Mouse (Mus musculus): ENCODE data around the gene Cyb561d1. TPM values are rescaled to one million over a fixed set of nuclear protein-coding genes. Genes with fewer than 3 reads are reported as not detected.
A peak's percentile ranks its signal among the peaks of the same experiment; 100 is the strongest.
"Not testable (repeated sequence)": the region's sequence is repeated elsewhere in the genome, so short reads cannot be mapped to it uniquely, and the experiment has no call there.

Gene Cyb561d1
- polyA plus RNA-seq (2014; fragmentation: Nextera tagmentation; extraction: Ambion mirVana): 2.1 and 2.9 TPM in 2 replicates

DNA sequence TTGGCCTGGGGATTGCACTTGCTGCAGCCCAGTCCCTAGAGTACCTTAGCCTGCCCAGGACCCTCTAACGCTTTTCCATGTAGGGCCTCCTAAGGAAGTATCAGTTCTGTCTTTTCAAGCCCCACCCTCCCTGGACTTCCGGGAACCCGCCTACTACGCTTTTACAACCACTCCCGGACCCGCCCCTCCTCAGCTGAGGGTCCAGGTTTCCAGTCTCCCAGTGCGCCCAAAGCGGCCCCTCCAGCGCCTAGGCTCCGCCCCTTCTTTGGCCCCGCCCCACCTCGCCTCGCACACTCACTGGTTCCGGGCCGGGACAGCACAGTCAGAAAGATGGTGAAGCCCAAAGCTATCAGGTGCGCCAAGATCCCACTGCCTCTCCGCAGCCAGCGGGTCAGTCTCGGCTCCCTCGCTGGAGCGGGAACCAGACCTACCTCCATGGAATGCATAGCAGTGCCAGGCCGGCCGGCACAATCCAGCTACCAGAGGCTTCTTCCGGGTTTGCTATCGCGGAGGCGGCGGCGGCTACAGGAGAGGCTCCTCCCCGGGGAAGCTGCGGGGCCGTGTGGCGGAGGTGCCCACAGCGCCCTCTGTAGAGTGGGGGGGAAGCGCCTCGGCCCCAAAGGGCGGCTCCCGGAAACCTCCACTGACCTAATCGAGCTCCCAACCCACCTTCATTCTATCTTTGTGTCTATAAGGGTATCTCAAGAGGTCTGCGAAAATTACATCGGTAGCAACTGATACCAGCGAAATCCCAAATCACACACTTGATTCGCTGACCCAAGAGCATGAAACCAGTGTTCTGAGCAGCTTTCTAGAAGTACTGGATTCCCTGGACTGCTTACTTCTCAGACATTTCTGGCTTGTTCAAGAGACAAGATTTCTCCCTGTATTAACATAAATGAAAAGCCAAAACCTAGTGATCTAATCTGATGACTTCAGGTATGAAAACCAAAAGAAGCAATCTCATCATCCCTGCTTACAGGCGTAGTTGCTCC lies at the start of gene Cyb561d1:
TSS of gene Cyb561d1 (minus strand) at position 884 of the 995 bp plus-strand sequence.
- H3K9ac ChIP-seq (ENCODE audit: low read length): peak within 1 kb of the TSS; percentile 72
- ATAC-seq (ENCODE audit: insufficient read depth, low FRiP score, low TSS enrichment) (peak; percentile 90), DNase-seq (ENCODE audit: low spot score) (peak; percentile 94)
- H3K4me2 ChIP-seq (ENCODE audit: low read depth): peak within 1 kb of the TSS; percentile 55
- peaks cover 19% of the 10 kb centered on the region for H3K4me1 ChIP-seq (ENCODE audit: control insufficient read depth, insufficient read depth, low read length)
- WGBS: 4% methylated on average over 44 of the region's 44 CpGs
- H3K4me3 ChIP-seq (ENCODE audit: low read depth, low read length): peak within 1 kb of the TSS; percentile 58
- peak within 1 kb of the TSS; percentile 65 for H3K27ac ChIP-seq (ENCODE audit: low read depth, low read length)
- no peaks in the 10 kb centered on the region for H3K27me3 ChIP-seq (ENCODE audit: control insufficient read depth, insufficient read depth, low read length)
- H3K36me3 ChIP-seq (ENCODE audit: control insufficient read depth, insufficient read depth, low read length): peaks cover 8% of the 10 kb centered on the region
- no peaks in the 10 kb centered on the region for H3K9me3 ChIP-seq (ENCODE audit: control insufficient read depth, low read length)

DNA sequence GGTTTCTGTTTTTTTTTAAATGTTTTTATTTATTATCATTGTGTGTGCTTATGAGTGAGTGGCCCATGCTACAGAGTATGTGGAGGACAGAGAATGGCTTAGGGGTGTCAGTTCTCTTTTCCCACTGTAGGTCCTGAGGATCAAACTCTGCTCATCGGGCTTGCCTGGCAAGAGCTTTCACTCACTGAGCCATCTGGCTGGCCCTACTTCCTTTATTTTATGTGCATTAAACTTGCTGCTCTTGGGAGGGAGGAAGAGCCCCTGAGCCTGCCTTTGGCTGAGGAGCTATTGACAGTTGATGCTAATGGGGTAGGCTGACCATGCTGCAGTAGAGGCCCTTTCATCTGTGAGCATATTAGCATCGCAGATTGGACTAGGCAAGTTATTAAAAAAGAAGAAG lies 45.8 kb upstream of the Cyb561d1 start:
- 85% methylated on average over 2 of the region's 2 CpGs for WGBS
- no peak for ATAC-seq (ENCODE audit: insufficient read depth, low FRiP score, low TSS enrichment)
- Histone ChIP-seq H3K9ac (ENCODE audit: low read length) (no peak overlapping the region), H3K9me3 (ENCODE audit: control insufficient read depth, low read length) (no peaks in the 10 kb centered on the region), H3K4me1 (ENCODE audit: control insufficient read depth, insufficient read depth, low read length) (no peaks in the 10 kb centered on the region), H3K4me3 (ENCODE audit: low read depth, low read length) (no peak overlapping the region), H3K27me3 (ENCODE audit: control insufficient read depth, insufficient read depth, low read length) (no peaks in the 10 kb centered on the region), H3K4me2 (ENCODE audit: low read depth) (no peak overlapping the region), H3K36me3 (ENCODE audit: control insufficient read depth, insufficient read depth, low read length) (no peaks in the 10 kb centered on the region), H3K27ac (ENCODE audit: low read depth, low read length) (no peak overlapping the region)
- DNase-seq (ENCODE audit: low spot score): no peak

DNA sequence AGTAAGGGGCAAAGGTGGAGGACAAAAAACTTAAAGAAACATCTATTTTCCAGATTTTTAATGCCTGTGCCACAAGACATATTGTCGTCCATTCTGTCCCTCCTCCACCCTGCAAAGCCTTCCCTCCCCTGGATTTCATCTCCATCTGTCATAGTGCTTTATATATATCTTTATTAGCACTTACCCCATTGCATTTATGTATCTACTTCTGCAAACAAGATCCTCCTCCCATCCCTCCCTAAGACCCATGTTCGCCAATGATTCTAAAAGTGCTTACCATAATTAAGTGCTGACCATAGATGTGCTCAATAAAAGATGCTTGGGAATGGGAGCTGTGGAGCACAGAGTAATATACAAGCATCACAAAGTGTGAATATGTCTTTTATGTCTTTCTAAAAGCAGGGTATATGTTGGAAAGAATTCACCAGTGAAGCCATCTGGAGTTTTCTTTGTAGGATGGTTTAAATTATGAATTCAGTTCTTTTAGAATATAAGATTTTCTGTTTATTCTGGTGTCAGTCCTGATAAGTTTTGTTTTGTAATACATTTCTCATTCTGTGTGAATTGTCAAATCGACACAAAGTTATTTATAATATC lies 40.3 kb upstream of the Cyb561d1 start:
- no peak overlapping the region for H3K27ac ChIP-seq (ENCODE audit: low read depth, low read length)
- no peak for ATAC-seq (ENCODE audit: insufficient read depth, low FRiP score, low TSS enrichment)
- H3K4me1 ChIP-seq (ENCODE audit: control insufficient read depth, insufficient read depth, low read length): no peaks in the 10 kb centered on the region
- no peaks in the 10 kb centered on the region for H3K27me3 ChIP-seq (ENCODE audit: control insufficient read depth, insufficient read depth, low read length)
- no peak for DNase-seq (ENCODE audit: low spot score)
- H3K9me3 ChIP-seq (ENCODE audit: control insufficient read depth, low read length): no peaks in the 10 kb centered on the region
- no peak overlapping the region for H3K4me3 ChIP-seq (ENCODE audit: low read depth, low read length)
- H3K9ac ChIP-seq (ENCODE audit: low read length): no peak overlapping the region
- WGBS: 90% methylated on average over 3 of the region's 3 CpGs
- no peaks in the 10 kb centered on the region for H3K36me3 ChIP-seq (ENCODE audit: control insufficient read depth, insufficient read depth, low read length)
- no peak overlapping the region for H3K4me2 ChIP-seq (ENCODE audit: low read depth)

DNA sequence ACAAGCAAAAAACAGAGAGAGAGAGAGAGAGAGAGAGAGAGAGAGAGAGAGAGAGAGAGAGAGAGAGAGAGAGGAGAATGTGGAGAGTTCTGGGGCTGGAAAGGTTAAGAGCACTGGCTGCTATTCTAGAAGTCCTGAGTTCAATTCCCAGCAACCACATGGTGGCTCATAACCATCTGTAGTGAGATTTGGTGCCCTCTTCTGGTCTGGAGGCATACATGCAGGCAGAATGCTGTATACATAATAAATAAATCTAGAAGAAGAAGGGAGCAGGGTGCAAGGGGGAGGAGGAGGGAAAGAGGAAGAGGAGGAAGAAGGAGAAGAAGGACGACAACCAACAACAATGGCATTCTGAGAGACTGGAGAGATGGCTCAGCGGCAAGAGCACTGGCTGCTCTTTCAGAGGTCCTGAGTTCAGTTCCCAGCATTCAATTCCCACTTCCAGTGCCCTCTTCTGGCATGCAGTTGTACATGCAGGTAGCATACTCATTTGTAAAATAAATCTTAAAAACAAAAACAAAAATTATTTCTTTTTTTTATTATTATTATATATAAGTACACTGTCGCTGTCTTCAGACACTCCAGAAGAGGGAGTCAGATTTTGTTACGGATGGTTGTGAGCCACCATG lies 36.6 kb upstream of the Cyb561d1 start:
- H3K9ac ChIP-seq (ENCODE audit: low read length); H3K27me3 ChIP-seq (ENCODE audit: control insufficient read depth, insufficient read depth, low read length); H3K27ac ChIP-seq (ENCODE audit: low read depth, low read length); DNase-seq (ENCODE audit: low spot score); H3K4me1 ChIP-seq (ENCODE audit: control insufficient read depth, insufficient read depth, low read length); H3K9me3 ChIP-seq (ENCODE audit: control insufficient read depth, low read length); H3K36me3 ChIP-seq (ENCODE audit: control insufficient read depth, insufficient read depth, low read length); ATAC-seq (ENCODE audit: insufficient read depth, low FRiP score, low TSS enrichment); H3K4me2 ChIP-seq (ENCODE audit: low read depth); H3K4me3 ChIP-seq (ENCODE audit: low read depth, low read length): not testable (repeated sequence)
- WGBS: 75% methylated on average over 4 of the region's 4 CpGs

DNA sequence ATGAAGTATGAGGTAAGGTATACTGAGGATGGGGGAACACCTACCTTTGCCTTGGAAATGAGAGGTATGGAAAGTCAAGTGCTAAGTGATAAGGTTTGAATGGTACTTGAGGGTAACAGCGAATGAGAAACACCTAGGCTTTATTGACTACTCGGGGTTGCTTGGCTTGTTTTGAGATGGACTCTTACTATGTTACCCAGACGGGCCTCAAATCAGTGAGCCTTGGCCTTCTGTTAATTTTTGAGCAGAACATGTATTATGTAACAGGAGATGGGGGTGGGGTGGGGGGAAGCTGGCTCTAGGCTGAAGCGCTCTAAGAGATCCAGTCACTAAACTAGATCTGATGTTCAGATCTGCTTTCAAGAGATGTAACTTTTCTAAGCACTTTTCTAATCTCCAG lies 30.6 kb upstream of the Cyb561d1 start:
- Histone ChIP-seq H3K27me3 (ENCODE audit: control insufficient read depth, insufficient read depth, low read length) (peaks cover 13% of the 10 kb centered on the region), H3K36me3 (ENCODE audit: control insufficient read depth, insufficient read depth, low read length) (no peaks in the 10 kb centered on the region), H3K9me3 (ENCODE audit: control insufficient read depth, low read length) (no peaks in the 10 kb centered on the region), H3K9ac (ENCODE audit: low read length) (no peak overlapping the region), H3K27ac (ENCODE audit: low read depth, low read length) (no peak overlapping the region), H3K4me2 (ENCODE audit: low read depth) (no peak overlapping the region), H3K4me3 (ENCODE audit: low read depth, low read length) (no peak overlapping the region), H3K4me1 (ENCODE audit: control insufficient read depth, insufficient read depth, low read length) (0 out of 2 replicates have a peak, but pooled peaks cover under 1% of the 10 kb centered on the region)
- DNase-seq (ENCODE audit: low spot score): no peak
- WGBS: 90% methylated on average over 4 of the region's 4 CpGs
- no peak for ATAC-seq (ENCODE audit: insufficient read depth, low FRiP score, low TSS enrichment)

DNA sequence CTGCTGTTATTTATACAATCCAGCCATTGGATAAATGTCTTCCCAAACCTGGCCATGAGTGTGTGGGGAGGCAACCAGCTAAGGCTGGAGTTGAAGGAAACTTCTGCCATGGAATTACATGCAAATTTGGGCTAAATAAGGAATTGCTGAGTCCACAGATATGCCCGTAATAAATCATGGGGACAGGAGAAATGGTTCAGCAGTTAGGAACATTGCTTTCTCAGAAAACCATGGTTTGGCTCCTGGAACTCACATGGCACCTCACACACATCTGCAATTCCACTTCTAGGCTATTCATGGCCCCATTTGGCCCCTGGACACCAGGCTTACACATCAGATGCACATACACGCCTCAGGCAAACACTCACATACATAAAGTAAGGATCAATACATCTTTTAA lies 26.5 kb upstream of the Cyb561d1 start:
- 0 out of 2 replicates have a peak, but pooled peaks cover 5% of the 10 kb centered on the region for H3K4me1 ChIP-seq (ENCODE audit: control insufficient read depth, insufficient read depth, low read length)
- H3K4me3 ChIP-seq (ENCODE audit: low read depth, low read length): no peak overlapping the region
- DNase-seq (ENCODE audit: low spot score): no peak
- no peak overlapping the region for H3K27ac ChIP-seq (ENCODE audit: low read depth, low read length)
- no peak for ATAC-seq (ENCODE audit: insufficient read depth, low FRiP score, low TSS enrichment)
- no peak overlapping the region for H3K9ac ChIP-seq (ENCODE audit: low read length)
- H3K4me2 ChIP-seq (ENCODE audit: low read depth): no peak overlapping the region
- H3K9me3 ChIP-seq (ENCODE audit: control insufficient read depth, low read length): no peaks in the 10 kb centered on the region
- no peaks in the 10 kb centered on the region for H3K36me3 ChIP-seq (ENCODE audit: control insufficient read depth, insufficient read depth, low read length)
- H3K27me3 ChIP-seq (ENCODE audit: control insufficient read depth, insufficient read depth, low read length): peaks cover 36% of the 10 kb centered on the region
- 73% methylated on average over 2 of the region's 2 CpGs for WGBS

DNA sequence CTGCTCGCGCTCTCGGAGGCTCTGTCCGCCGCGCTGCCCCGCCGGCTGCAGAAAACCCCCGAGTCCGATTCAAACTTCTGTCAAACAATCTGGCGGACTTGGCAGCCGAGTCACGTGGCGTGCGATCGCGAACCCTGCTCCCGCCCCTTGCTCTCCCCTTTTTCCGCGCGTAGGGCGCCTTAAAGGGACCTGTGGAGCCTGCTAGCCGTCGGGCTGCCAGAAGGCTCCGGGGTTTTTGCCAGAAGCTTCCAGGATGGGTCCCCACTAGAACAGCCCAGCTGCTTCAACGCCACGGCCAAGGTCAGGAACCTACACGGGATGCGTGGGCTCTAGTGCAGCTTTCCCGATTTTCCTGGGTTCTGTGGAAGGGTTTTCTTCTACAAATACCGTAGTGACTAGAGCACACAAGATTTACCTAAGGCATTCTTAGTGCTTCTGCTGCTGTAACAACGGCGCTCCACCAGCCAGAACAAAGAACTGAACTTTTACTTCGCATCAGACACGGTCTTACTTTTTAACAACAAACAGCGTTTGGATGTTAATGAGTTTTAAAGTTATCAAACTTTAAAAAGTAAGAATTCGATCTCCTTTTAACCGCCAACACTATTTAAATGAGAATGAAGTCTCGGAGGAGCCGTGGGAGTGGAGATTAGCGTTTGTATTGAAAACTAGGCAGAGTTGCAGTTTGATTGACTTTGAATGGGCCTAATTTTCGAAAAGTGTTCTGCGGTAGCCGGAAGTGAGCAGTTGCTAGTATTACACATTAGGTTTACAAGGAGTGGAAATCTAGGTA lies 25.7 kb upstream of the Cyb561d1 start, which contains the start of gene Sypl2:
TSS of gene Sypl2 (minus strand) at position 91 of the 793 bp plus-strand sequence.
- Histone ChIP-seq H3K27ac (ENCODE audit: low read depth, low read length) (no peak within 1 kb of the TSS), H3K4me2 (ENCODE audit: low read depth) (peak within 1 kb of the TSS; percentile 54)

More for the DNA sequence above, 25.7 kb upstream of the Cyb561d1 start, which contains the start of gene Sypl2:
- WGBS: 2% methylated on average over 44 of the region's 44 CpGs
- peak; percentile 69 for DNase-seq (ENCODE audit: low spot score)
- H3K4me1 ChIP-seq (ENCODE audit: control insufficient read depth, insufficient read depth, low read length): 0 out of 2 replicates have a peak, but pooled peaks cover 5% of the 10 kb centered on the region
- peak within 1 kb of the TSS; percentile 33 for H3K9ac ChIP-seq (ENCODE audit: low read length)
- H3K9me3 ChIP-seq (ENCODE audit: control insufficient read depth, low read length): no peaks in the 10 kb centered on the region
- H3K27me3 ChIP-seq (ENCODE audit: control insufficient read depth, insufficient read depth, low read length): peaks cover 36% of the 10 kb centered on the region
- H3K4me3 ChIP-seq (ENCODE audit: low read depth, low read length): peak within 1 kb of the TSS; percentile 34
- 0 out of 2 replicates have a peak, but pooled peaks have one; percentile 31 for ATAC-seq (ENCODE audit: insufficient read depth, low FRiP score, low TSS enrichment)
- H3K36me3 ChIP-seq (ENCODE audit: control insufficient read depth, insufficient read depth, low read length): no peaks in the 10 kb centered on the region
